Mouse (Mus musculus) stomach, postnatal 0 days (tissue): ENCODE measurements around the gene Tcf12. TPM values are rescaled to one million over a fixed set of nuclear protein-coding genes. Genes with fewer than 3 reads are reported as not detected.
A peak's percentile ranks its signal among the peaks of the same experiment; 100 is the strongest.

ENCODE experiments used
- ATAC-seq: fragments of 200-750 bp; cut with Nextera tagmentation; 2 replicates; pipeline ENCODE4 v1.8.0; 2017; ENCODE audit not compliant: low FRiP score, low TSS enrichment
- DNase-seq: peaks from one replicate; pipeline ENCODE4 v3.0.0-alpha.2; 2016; ENCODE audit warnings: low spot score
- H3K27ac ChIP-seq: fragments of 300-500 bp; sonication (generic); replicated peaks from 2 replicates; pipeline ENCODE4 v1.5.1; 2014; ENCODE audit warnings: mild to moderate bottlenecking, control low read depth
- H3K27me3 ChIP-seq: fragments of 300-500 bp; sonication (generic); 2 replicates; pipeline ENCODE4 v1.6.1; 2014; ENCODE audit warnings: low read length; ENCODE audit not compliant: control insufficient read depth, insufficient read depth
- H3K36me3 ChIP-seq: fragments of 300-500 bp; sonication (generic); 2 replicates; pipeline ENCODE4 v1.6.1; 2014; ENCODE audit warnings: low read length, mixed read lengths; ENCODE audit not compliant: control insufficient read depth, insufficient read depth
- H3K4me1 ChIP-seq: fragments of 300-500 bp; sonication (generic); replicated peaks from 2 replicates; pipeline ENCODE4 v1.6.1; 2014; ENCODE audit warnings: antibody characterized with exemption; ENCODE audit not compliant: control insufficient read depth, insufficient read depth
- H3K4me2 ChIP-seq: fragments of 300-500 bp; sonication (generic); replicated peaks from 2 replicates; pipeline ENCODE4 v1.6.1; 2014; ENCODE audit warnings: low read depth, mild to moderate bottlenecking, control low read depth, moderate library complexity
- H3K4me3 ChIP-seq: fragments of 300-500 bp; sonication (generic); 2 replicates; pipeline ENCODE4 v1.5.1; 2014; ENCODE audit warnings: low read depth, low read length, control low read depth
- H3K9ac ChIP-seq: fragments of 300-500 bp; sonication (generic); 2 replicates; pipeline ENCODE4 v1.6.1; 2014; ENCODE audit warnings: mild to moderate bottlenecking, low read length, control low read depth, mixed read lengths
- H3K9me3 ChIP-seq: fragments of 300-500 bp; sonication (generic); 2 replicates; pipeline ENCODE4 v1.6.1; 2016; ENCODE audit warnings: low read length; ENCODE audit not compliant: control insufficient read depth
- CTCF ChIP-seq: IDR thresholded peaks from 2 replicates; pipeline ENCODE4 v1.5.1; 2016; ENCODE audit warnings: antibody characterized with exemption, low read depth, mild to moderate bottlenecking, moderate library complexity
- EP300 ChIP-seq: optimal IDR thresholded peaks from 2 replicates; pipeline ENCODE3; 2016; ENCODE audit warnings: antibody characterized with exemption
- WGBS: fragments of 180-500 bp; shearing (Covaris S2); extraction: QIAGEN DNeasy Blood & Tissue Kit; methylation state at CpG from one replicate; pipeline ENCODE4 v1.1.7; 2014; 5-methylcytosine and 5-hydroxymethylcytosine counted together
- polyA plus RNA-seq: library from polyadenylated mRNA; unstranded; fragments of >200 nt; fragmentation: Nextera tagmentation; extraction: Ambion mirVana; gene quantifications from 2 replicates; pipeline ENCODE4 v1.2.1, GENCODE M21; 2015

The Tcf12 gene
- polyA plus RNA-seq, 1 experiment from 2014 or later, result 28.7 TPM

DNA sequence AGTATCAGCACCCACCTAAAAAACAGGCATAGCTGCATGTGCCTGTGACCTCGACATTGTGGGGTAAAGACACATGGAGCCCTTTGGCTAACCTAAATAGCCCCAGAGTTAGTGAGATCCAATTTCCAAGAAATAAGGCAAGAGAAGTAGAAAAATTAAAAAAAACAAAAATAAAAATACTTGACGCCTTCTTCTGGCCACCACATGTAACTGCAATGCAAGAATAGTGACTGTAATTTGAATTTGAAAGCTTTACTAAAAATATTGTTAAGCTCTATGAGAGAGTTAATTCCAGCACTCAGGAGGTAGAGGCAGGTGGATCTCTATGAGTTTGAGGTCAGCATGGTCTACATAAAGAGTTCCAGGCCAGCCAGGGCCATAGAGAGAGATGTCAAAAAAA is 300.9 kb downstream of the Tcf12 start:
- H3K36me3 ChIP-seq, result no peaks in the 10 kb centered on the region
- no peaks in the 10 kb centered on the region for H3K27me3 ChIP-seq
- TF ChIP-seq CTCF, result no peak; the same call in 1 of the 2 replicates
- TF ChIP-seq EP300, result no peak
- H3K9me3 ChIP-seq, result no peaks in the 10 kb centered on the region
- no peaks in the 10 kb centered on the region for H3K4me1 ChIP-seq
- H3K4me3 ChIP-seq, result no peak overlapping the region
- no peak overlapping the region for H3K4me2 ChIP-seq
- H3K27ac ChIP-seq, result no peak overlapping the region
- DNase-seq (no peak), ATAC-seq (no peak)
- H3K9ac ChIP-seq, result no peak overlapping the region
- 81% methylated on average over 2 of the region's 2 CpGs for WGBS

DNA sequence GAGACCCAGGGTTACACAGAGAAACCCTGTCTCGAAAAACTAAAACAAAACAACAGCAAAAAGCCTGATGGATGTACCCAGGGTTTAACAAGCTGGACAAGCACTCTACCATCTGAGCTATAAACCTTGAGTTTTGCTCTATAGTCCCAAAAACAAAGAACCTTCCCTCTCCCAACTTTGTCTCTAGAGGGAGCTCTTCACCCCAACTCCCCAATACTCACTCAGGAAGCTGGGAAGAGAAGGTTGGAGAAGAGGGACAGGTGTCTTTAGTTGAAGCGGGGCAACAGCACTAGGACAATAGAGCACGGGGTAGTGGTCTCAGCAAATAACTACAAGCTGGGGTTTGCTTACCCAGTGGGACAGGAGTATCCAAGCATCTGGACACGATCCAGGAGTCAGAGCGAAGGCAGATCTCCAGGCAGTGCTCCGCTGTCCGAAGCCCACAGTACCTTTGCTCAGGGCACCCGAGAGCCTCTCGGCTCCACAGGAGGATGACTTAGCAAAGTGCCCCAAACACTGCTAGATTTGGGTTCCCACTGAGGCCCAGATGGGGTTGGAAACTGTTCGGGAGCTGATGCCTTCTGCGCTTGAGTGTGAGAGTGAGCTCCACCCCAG is 302.9 kb downstream of the Tcf12 start:
- Histone ChIP-seq H3K4me2 (peak overlapping the region; percentile 29), H3K9me3 (no peaks in the 10 kb centered on the region), H3K4me3 (no peak overlapping the region), H3K27ac (no peak overlapping the region), H3K9ac (no peak overlapping the region; the same call in 1 of the 2 replicates), H3K27me3 (no peaks in the 10 kb centered on the region), H3K36me3 (no peaks in the 10 kb centered on the region), H3K4me1 (no peaks in the 10 kb centered on the region)
- DNase-seq (no peak), ATAC-seq (no peak)
- TF ChIP-seq EP300 (no peak), CTCF (peak; percentile 76)
- 49% methylated on average over 11 of the region's 11 CpGs for WGBS

DNA sequence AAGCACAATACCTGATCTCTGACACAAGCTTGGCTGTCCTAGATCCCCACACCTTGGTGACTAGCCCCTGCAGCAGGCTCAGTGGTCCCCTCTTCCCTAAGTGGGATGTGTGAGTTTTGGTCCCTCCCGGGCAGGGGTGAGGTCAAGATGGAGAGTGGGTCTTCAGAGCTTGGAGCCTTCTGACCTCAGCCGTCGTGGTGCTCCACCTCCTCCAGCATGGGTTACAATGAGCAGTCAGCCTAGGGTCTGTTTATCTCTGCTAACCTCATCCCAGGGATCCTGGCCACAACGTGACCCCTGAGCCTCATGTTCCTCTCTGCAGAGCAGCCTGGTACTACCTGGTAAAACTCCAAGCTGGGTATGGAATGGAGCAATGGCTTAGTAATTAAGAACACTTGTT is 303.9 kb downstream of the Tcf12 start:
- Histone ChIP-seq H3K36me3 (no peaks in the 10 kb centered on the region), H3K4me2 (no peak overlapping the region), H3K4me1 (no peaks in the 10 kb centered on the region), H3K9ac (no peak overlapping the region), H3K27ac (no peak overlapping the region), H3K27me3 (no peaks in the 10 kb centered on the region), H3K9me3 (no peaks in the 10 kb centered on the region), H3K4me3 (no peak overlapping the region)
- ATAC-seq (no peak), DNase-seq (no peak)
- 59% methylated on average over 4 of the region's 4 CpGs for WGBS
- TF ChIP-seq CTCF (no peak), EP300 (no peak)

DNA sequence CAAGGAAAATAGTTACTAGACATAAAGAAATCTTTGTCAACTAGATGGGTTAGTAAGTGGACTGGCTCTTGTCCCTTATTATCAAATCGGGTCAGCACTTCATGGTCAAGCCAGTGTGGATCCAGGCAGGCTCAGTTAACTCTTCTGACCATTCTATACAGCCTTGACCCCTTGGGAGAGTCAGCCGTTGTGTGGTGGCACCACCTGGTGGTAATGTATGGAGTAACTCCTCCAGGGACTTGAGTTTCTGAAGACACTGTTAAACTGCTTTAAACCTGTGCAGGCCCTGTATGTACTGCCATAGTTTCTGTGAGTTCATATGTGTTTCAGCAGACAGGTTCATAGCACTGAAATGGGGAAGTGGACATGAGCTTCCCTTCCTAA is 305.3 kb downstream of the Tcf12 start:
- Histone ChIP-seq H3K36me3 (no peaks in the 10 kb centered on the region), H3K27me3 (no peaks in the 10 kb centered on the region), H3K4me3 (no peak overlapping the region), H3K4me2 (no peak overlapping the region), H3K4me1 (no peaks in the 10 kb centered on the region), H3K9ac (no peak overlapping the region), H3K27ac (no peak overlapping the region), H3K9me3 (no peaks in the 10 kb centered on the region)
- WGBS, result 5% methylated on average over 2 of the region's 2 CpGs
- peak; percentile 61; the same call in 1 of the 2 replicates for ATAC-seq
- TF ChIP-seq CTCF (peak; percentile 99), EP300 (no peak)
- peak; percentile 81 for DNase-seq

DNA sequence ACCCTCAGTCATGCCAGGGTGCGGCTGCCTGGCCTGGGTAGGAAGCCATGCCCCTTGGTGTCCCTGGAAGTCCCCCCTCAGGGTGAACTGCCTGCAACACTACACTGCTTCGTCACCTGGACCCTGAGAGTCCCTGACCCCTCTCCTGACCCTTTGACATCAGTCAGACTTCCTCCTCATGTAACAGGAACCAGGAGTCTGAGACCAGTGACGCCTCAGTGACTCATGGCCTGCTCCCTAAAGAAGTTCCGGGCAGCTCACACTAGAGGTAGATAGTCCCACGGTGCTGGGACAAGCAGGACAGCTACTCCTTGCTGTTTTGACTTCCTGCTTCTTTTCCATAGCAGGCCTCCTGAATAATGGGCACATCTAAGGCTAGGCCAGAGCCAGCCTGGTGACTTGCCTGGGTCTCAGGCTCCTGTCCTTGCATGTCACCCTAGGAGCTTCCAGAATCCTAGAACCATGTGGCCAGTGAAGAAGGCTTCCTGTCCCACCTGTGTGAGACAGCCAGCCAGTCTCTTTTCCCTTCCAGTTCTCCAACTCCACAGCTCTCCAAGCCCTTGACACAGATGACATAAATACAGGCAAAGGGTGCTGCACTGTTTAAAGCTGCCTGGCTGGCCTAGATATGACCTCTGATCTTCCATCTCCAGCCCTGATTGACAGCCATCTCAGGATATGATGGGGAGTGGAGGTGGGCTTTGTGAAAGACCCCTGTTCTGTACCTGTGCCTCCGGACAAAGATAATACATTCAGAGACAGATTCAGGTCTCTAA is 305.8 kb downstream of the Tcf12 start:
- H3K27ac ChIP-seq, result no peak overlapping the region
- no peak overlapping the region for H3K9ac ChIP-seq
- no peaks in the 10 kb centered on the region for H3K9me3 ChIP-seq
- H3K4me2 ChIP-seq, result no peak overlapping the region
- no peaks in the 10 kb centered on the region for H3K27me3 ChIP-seq
- TF ChIP-seq EP300 (no peak), CTCF (no peak)
- H3K36me3 ChIP-seq, result no peaks in the 10 kb centered on the region
- WGBS, result 77% methylated on average over 6 of the region's 6 CpGs
- ATAC-seq (peak; percentile 53), DNase-seq (no peak)
- H3K4me3 ChIP-seq, result no peak overlapping the region
- H3K4me1 ChIP-seq, result no peaks in the 10 kb centered on the region

DNA sequence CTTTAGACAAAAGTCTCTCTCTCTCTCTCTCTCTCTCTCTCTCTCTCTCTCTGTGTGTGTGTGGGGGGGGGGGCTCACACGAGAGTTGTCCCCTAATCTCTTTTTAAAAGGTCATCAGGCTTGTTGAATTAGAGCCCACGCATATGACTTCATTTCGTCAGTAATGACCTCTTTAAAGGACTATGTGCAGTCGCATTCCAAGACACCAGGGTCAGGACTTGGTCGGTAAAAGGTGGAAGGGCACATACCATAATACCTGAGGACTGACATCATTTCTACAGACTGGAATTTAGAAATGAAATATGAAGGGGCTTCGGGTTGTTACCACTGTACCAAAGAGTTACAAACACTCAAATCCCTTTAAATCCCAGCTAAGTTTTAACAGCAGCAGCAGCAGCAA is 307.6 kb downstream of the Tcf12 start:
- Histone ChIP-seq H3K36me3 (no peaks in the 10 kb centered on the region), H3K9me3 (no peaks in the 10 kb centered on the region), H3K27me3 (no peaks in the 10 kb centered on the region), H3K27ac (no peak overlapping the region), H3K9ac (no peak overlapping the region), H3K4me3 (no peak overlapping the region), H3K4me1 (no peaks in the 10 kb centered on the region), H3K4me2 (no peak overlapping the region)
- 37% methylated on average over 6 of the region's 6 CpGs for WGBS
- no peak for ATAC-seq
- DNase-seq, result no peak
- no peak for TF ChIP-seq CTCF
- no peak for TF ChIP-seq EP300
